Mouse (Mus musculus) common myeloid progenitor, adult 5-6 weeks (primary cell): ENCODE data around the gene Clmn. TPM values are rescaled to one million over a fixed set of nuclear protein-coding genes. Genes with fewer than 3 reads are reported as not detected.
A peak's percentile ranks its signal among the peaks of the same experiment; 100 is the strongest.

Experiments
- ATAC-seq: replicated peaks from 2 replicates; pipeline ENCODE4 v1.8.0; 2016; ENCODE audit warnings: low read depth, mild to moderate bottlenecking, moderate TSS enrichment, inconsistent platforms; ENCODE audit not compliant: poor library complexity, severe bottlenecking
- total RNA-seq: library from RNA; stranded (forward); fragments of 200-1000, 187-1606 nt; gene quantifications from 2 replicates; pipeline ENCODE4 v1.2.3, GENCODE M21; 2017

Gene Clmn
- total RNA-seq, 1 experiment from 2014 or later: under 0.01 TPM

- ATAC-seq: no peak
These were observed 42.7 kb downstream of the Clmn start for GRCm38 (mm10) chr12:104822151-104822550.

GRCm38 (mm10) chr12:104820061-104820460 is 44.8 kb downstream of the Clmn start:
- ATAC-seq: no peak

- no peak for ATAC-seq
These were observed 45.8 kb downstream of the Clmn start for GRCm38 (mm10) chr12:104819050-104819449.

GRCm38 (mm10) chr12:104818057-104818456 is 46.8 kb downstream of the Clmn start:
- ATAC-seq: no peak

- ATAC-seq: no peak
These were observed 47.6 kb downstream of the Clmn start for GRCm38 (mm10) chr12:104817172-104817866.

- ATAC-seq: no peak
These were observed 50.6 kb downstream of the Clmn start for GRCm38 (mm10) chr12:104814291-104814690.

GRCm38 (mm10) chr12:104813762-104814161 is 51.1 kb downstream of the Clmn start:
- ATAC-seq: no peak

- peak; percentile 84 for ATAC-seq
These were observed 52.2 kb downstream of the Clmn start for GRCm38 (mm10) chr12:104812711-104813110.

GRCm38 (mm10) chr12:104810923-104811443 is 53.9 kb downstream of the Clmn start:
- ATAC-seq: peak; percentile 66

- no peak for ATAC-seq
These were observed 56.3 kb downstream of the Clmn start for GRCm38 (mm10) chr12:104808421-104809067.

- no peak for ATAC-seq
These were observed 58.0 kb downstream of the Clmn start for GRCm38 (mm10) chr12:104806680-104807375.

GRCm38 (mm10) chr12:104801494-104802260 is 63.2 kb downstream of the Clmn start:
- ATAC-seq: no peak

GRCm38 (mm10) chr12:104799365-104799764 is 65.5 kb downstream of the Clmn start:
- no peak for ATAC-seq

GRCm38 (mm10) chr12:104797905-104798304 is 67.0 kb downstream of the Clmn start:
- no peak for ATAC-seq

- ATAC-seq: no peak
These were observed 68.1 kb downstream of the Clmn start for GRCm38 (mm10) chr12:104796635-104797378.

- no peak for ATAC-seq
These were observed 69.9 kb downstream of the Clmn start for GRCm38 (mm10) chr12:104794957-104795356.

GRCm38 (mm10) chr12:104793486-104793885 is 71.4 kb downstream of the Clmn start:
- no peak for ATAC-seq

- ATAC-seq: peak; percentile 89
These were observed 87.3 kb downstream of the Clmn start for GRCm38 (mm10) chr12:104777603-104778002.

GRCm38 (mm10) chr12:104771941-104772340 is 92.9 kb downstream of the Clmn start:
- ATAC-seq: 0 out of 2 replicates have a peak, but pooled peaks have one; percentile 32
